Mouse (Mus musculus) Patski (cell line): ENCODE results near the gene Macrod1. TPM values are rescaled to one million over a fixed set of nuclear protein-coding genes. Genes with fewer than 3 reads are reported as not detected.

Experiments used
- ATAC-seq: fragments of 100-300 bp; one replicate; pipeline ENCODE4 v1.8.0; 2021
- CTCF ChIA-PET: fragments of 350-600 bp; sonication (Branson Sonifier 250); formaldehyde crosslinking; loops from one replicate; lab custom pipeline; 2022; ENCODE audit warnings: inconsistent platforms; lab: Charles Lee
- POLR2A ChIA-PET: fragments of 350-600 bp; sonication (Branson Sonifier 250); formaldehyde crosslinking; loops from one replicate; lab custom pipeline; 2022; ENCODE audit warnings: antibody characterized with exemption, inconsistent platforms; lab: Charles Lee
- DNase-seq: peaks from one replicate; pipeline ENCODE4 v3.0.0-alpha.2; 2011; ENCODE audit warnings: low read depth, low spot score
- H3K27me3 ChIP-seq: fragments of 371-371 bp; one replicate; pipeline ENCODE4 v1.5.1; 2021
- CTCF ChIP-seq: fragments of 100-300 bp; IDR thresholded peaks from one replicate; pipeline ENCODE4 v1.5.1; 2021
- in situ Hi-C: fragments of 300-500 bp; cut with MboI; formaldehyde crosslinking; loops from 3 replicates; pipeline ENCODE4 v1.11.1; 2018; ENCODE audit warnings: low pct_unique_long_range_greater_than_20kb, mixed read lengths
- polyA plus RNA-seq: library from polyadenylated mRNA; unstranded; gene quantifications from one replicate; pipeline ENCODE4 v1.2.3, GENCODE M21; 2021

Macrod1 gene
- polyA plus RNA-seq, 1 experiment from 2014 or later, result 33.9 TPM

DNA sequence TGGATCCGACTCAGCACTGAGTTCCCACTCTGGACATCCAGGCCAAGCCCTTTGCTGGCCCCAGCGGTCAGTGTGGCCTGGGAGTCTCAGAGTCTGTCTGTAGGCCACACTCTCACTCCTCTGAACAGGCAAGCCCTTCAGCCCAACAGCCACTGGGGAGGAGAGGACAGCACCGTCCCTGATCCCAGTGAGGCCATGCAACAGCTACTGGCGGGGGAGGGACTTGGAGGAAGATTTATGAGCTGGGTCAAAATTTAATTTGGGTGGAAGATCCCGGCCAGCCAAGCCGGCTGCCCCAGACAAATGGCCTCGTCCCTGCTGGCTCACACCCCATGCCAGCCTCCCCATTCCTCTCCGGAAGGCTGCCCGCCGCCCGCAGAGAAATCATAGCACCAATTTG, 64.6 kb downstream of the Macrod1 start:
- no peak for DNase-seq
- in situ Hi-C loops, result no loop called here
- no peaks in the 10 kb centered on the region for H3K27me3 ChIP-seq
- no peak for TF ChIP-seq CTCF
- ChIA-PET POLR2A (interaction anchor here (1.3 kb wide), 1 partner anchor 9 kb away, joined by 5 read pairs; no protein-coding TSS in a partner anchor), CTCF (interaction anchor here (1.3 kb wide), 1 partner anchor 13 kb away, joined by 4 read pairs; no protein-coding TSS in a partner anchor)
- peak; percentile 46 for ATAC-seq

DNA sequence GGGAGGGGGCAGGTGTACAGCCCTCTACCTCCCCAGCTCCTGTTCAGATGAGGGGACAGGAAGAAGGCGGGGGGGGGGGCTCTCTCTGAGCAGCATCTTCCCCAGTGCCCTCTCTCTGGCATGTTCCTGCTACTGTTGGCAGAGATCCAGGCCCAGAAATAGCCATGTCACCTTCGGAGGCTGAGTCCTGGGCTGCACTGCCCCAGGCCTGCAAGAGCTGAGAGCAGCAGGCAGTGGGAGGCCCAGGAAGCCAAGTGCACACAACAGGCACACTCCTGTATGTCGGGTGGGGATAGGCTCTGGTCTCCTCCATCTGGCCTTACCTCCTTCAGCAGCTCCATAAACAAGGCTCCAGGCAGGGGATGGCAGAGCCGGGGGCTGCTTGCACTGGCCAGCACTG, 65.7 kb downstream of the Macrod1 start:
- no peak for TF ChIP-seq CTCF
- no peaks in the 10 kb centered on the region for H3K27me3 ChIP-seq
- in situ Hi-C loops, result no loop called here
- POLR2A ChIA-PET, result interaction anchor here (1.3 kb wide), 1 partner anchor 10 kb away, joined by 5 read pairs; no protein-coding TSS in a partner anchor
- ATAC-seq, result peak; percentile 22
- no peak for DNase-seq
- CTCF ChIA-PET, result interaction anchor here (1.1 to 1.3 kb wide), 2 partner anchors 10 to 12 kb away, joined by 4 to 5 read pairs; no protein-coding TSS in a partner anchor

DNA sequence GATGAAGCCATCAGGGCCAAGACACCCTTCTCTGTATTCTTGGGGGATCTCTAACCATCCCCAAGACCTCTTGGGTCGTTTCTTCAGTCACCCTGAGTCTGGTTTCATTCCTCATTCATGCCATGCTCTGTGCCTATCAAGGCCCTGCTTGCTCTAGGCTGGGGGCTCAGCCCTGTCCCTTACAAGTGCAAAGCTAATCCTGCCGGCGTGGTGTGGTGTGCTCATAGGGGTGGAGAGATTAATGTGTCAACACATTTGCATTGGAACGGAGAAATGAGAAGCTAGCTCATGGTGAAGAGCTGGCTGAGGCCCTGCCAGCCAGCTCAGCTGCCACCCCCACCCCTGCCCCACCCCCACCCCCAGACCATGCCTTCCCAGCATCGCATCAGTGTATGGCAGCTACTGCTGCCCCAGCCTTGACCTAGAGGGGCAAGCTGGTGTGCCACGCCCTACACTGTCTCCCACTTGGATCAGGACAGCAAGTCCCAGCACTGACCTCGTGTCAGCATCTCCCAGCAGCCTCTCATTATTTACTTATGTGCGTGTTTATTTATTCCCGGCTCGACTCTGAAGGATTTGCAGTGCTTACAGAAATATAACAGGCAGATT, 66.2 kb downstream of the Macrod1 start:
- TF ChIP-seq CTCF, result no peak
- in situ Hi-C loops, result no loop called here
- ChIA-PET POLR2A (no interaction called here), CTCF (interaction anchor here (1.1 kb wide), 1 partner anchor 10 kb away, joined by 5 read pairs; no protein-coding TSS in a partner anchor)
- no peak for DNase-seq
- ATAC-seq, result no peak
- no peaks in the 10 kb centered on the region for H3K27me3 ChIP-seq

DNA sequence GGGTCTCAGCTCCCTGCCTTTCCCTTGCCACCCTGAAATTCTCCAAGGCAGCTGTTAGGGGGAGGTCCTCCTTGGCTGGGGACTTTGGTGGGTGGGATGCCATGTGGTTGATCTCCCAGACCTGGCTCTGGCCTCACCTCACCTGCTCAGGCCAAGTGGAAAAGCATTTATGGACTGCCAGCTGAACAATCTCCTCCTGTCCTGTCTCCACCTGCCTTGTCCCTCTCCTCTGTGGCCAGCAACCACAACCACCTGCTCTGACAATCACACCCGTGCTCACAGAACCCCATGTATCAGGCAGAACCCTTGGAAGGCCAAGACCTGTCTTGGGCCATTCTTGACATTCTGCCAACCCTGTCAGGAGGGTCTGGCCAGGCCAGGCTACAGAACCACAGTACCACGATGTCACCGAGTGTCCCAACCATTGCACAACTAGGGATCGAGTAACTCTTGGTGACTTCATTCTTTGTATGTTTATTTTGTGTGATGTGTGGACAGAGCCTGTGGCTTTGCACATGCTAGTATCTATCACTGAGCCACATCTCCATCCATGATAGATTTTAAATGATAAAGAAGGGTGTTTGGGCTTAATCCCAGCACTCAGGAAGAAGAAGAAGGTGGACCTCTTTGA, 69.0 kb downstream of the Macrod1 start:
- TF ChIP-seq CTCF, result no peak
- no peaks in the 10 kb centered on the region for H3K27me3 ChIP-seq
- CTCF ChIA-PET, result no interaction called here
- POLR2A ChIA-PET, result interaction anchor here (0.5 to 0.6 kb wide), 2 partner anchors 94 to 181 kb away, joined by 3 to 4 read pairs; no protein-coding TSS in a partner anchor
- ATAC-seq, result no peak
- in situ Hi-C loops, result no loop called here
- DNase-seq, result no peak

- CTCF ChIA-PET, result interaction anchor here (1.0 kb wide), 1 partner anchor 32 kb away, joined by 3 read pairs; no protein-coding TSS in a partner anchor
- POLR2A ChIA-PET, result no interaction called here
- in situ Hi-C loops, result no loop called here
These were observed 69.6 kb downstream of the Macrod1 start for GRCm38 (mm10) chr19:7126209-7126608.

GRCm38 (mm10) chr19:7126933-7127332, 70.3 kb downstream of the Macrod1 start:
- no peak for DNase-seq
- H3K27me3 ChIP-seq, result no peaks in the 10 kb centered on the region
- in situ Hi-C loops, result no loop called here
- TF ChIP-seq CTCF, result no peak
- ChIA-PET POLR2A (no interaction called here), CTCF (interaction anchor here (1.0 kb wide), 1 partner anchor 32 kb away, joined by 3 read pairs; no protein-coding TSS in a partner anchor)
- no peak for ATAC-seq

More at GRCm38 (mm10) chr19:7126209-7126608, 69.6 kb downstream of the Macrod1 start:
- no peak for TF ChIP-seq CTCF
- no peaks in the 10 kb centered on the region for H3K27me3 ChIP-seq
- DNase-seq (no peak), ATAC-seq (no peak)

- H3K27me3 ChIP-seq, result no peaks in the 10 kb centered on the region
- in situ Hi-C loops, result no loop called here
- TF ChIP-seq CTCF, result no peak
- ChIA-PET POLR2A (interaction anchor here (1.0 kb wide), 2 partner anchors 23 to 62 kb away, joined by 3 to 4 read pairs; no protein-coding TSS in a partner anchor), CTCF (no interaction called here)
- ATAC-seq, result no peak
- no peak for DNase-seq
These were observed 72.2 kb downstream of the Macrod1 start for GRCm38 (mm10) chr19:7128551-7129475.

- DNase-seq (no peak), ATAC-seq (no peak)
- in situ Hi-C loops, result no loop called here
- ChIA-PET POLR2A (no interaction called here), CTCF (no interaction called here)
- no peaks in the 10 kb centered on the region for H3K27me3 ChIP-seq
- no peak for TF ChIP-seq CTCF
These were observed 73.7 kb downstream of the Macrod1 start for GRCm38 (mm10) chr19:7130317-7130716.

GRCm38 (mm10) chr19:7133436-7133835, 76.8 kb downstream of the Macrod1 start:
- CTCF ChIA-PET, result interaction anchor here (0.7 to 1.6 kb wide), 3 partner anchors 11 to 61 kb away, joined by 3 to 5 read pairs (median 4); no protein-coding TSS in a partner anchor
- H3K27me3 ChIP-seq, result no peaks in the 10 kb centered on the region
- in situ Hi-C loops, result no loop called here
- POLR2A ChIA-PET, result interaction anchor here (0.6 to 2.0 kb wide), 4 partner anchors 20 to 1393 kb away, joined by 3 to 5 read pairs (median 3); no protein-coding TSS in a partner anchor
- ATAC-seq (no peak), DNase-seq (no peak)
- TF ChIP-seq CTCF, result no peak
